Mouse (Mus musculus) heart, postnatal 0 days (tissue): Measurements from ENCODE around the gene Magi3.

Experiments
- CTCF ChIP-seq: IDR thresholded peaks from 2 replicates; pipeline ENCODE4 v1.5.1; 2016; ENCODE audit warnings: antibody characterized with exemption, control low read depth, low read depth
- EP300 ChIP-seq: IDR thresholded peaks from 2 replicates; pipeline ENCODE4 v1.6.1; 2016; ENCODE audit warnings: antibody characterized with exemption, low read depth

GRCm38 (mm10) chr3:104017931-104018330 is 202.2 kb downstream of the Magi3 start:
- TF ChIP-seq CTCF (no peak), EP300 (no peak)
